Mouse (Mus musculus): ENCODE measurements around the gene Prpf19.

DNA sequence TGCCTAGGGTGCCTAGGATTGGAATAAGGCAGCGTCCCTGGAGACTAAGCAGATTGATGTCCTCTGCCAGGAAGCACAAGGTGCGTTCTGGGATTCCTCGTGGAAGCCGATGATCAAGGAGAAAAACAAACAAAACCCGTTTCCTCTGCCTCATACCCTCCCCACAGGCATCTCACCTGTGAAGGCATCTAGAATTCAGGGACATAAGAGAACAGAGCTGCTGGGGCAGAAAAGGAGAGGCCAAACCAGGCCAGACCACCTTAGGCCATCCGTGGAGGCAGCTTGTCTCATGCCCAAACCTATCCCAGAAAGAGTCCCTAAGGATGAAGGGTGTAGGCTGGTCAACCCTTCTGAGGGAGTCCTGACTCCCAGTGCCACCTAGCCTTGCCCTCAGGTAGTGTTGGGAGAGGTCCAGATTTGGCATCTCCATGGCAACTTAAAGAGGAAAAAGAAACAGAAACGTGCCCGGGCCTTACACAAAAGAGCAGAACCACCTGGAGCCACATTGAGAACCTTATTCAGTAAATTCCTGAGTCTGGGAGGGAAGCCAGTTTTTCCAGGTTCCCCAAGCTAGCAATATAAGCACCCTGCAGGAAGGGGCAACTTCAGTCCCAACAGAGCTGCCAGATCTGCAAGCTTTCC, 25.0 kb upstream of the Prpf19 start, which contains the start of gene Tmem132a:
- TF ChIP-seq CTCF (IDR thresholded peaks at IDR 0.05; ENCODE audit: control insufficient read depth, insufficient read depth, low read length) (no peak), POLR2A (IDR thresholded peaks at IDR 0.05; ENCODE audit: borderline replicate concordance, control insufficient read depth, low read depth, low read length) (no peak)
